Mouse (Mus musculus) liver, postnatal 0 days (tissue): ENCODE measurements around the gene Doc2g.

Experiments used
- CTCF ChIP-seq: sonication (generic); IDR thresholded peaks from 2 replicates; pipeline ENCODE4 v1.5.1; 2016; ENCODE audit warnings: antibody characterized with exemption, low read depth
- EP300 ChIP-seq: IDR thresholded peaks from 2 replicates; pipeline ENCODE4 v1.6.1; 2016; ENCODE audit warnings: antibody characterized with exemption, low read depth, mild to moderate bottlenecking

DNA sequence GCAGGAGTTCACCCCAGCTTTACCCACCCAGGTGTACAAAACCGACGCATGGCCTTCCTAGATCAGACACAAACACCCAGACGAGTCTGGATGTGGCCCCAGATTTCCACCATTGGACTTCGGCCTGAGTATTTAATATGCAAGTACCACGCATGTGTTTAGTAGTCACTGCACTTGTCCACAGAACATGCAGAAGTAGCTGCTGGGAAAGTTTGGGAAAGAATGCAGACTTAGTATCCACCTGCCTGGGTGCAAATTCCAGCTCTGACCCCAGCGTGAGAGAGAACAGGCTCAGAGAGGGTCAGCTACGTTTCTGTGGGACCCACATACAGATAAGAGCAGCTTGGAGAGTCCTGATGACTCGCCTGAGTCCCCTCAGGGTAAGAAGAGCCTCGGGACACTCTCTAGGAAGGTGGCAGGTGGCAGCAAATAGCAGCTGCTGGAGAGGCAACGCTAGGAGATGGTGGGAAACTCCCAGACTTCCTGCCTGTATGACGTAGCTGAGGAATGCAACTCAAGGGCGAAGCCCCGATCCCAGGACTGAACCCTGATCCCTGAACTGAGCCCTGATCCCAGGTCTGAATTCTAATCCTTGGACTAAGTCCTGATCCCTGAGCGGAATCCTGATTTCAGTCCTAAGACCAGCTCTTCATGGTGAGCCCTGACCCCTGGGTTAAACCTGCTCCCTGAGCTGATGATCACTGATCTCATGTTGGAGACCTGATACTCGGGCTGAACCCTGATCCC is 53.0 kb downstream of the Doc2g start:
- TF ChIP-seq CTCF (no peak), EP300 (no peak)
